Mouse (Mus musculus) ES-E14 (cell line): ENCODE data around the gene Cdh24. TPM values are rescaled to one million over a fixed set of nuclear protein-coding genes. Genes with fewer than 3 reads are reported as not detected.

Experiments
- DNase-seq: peaks from one replicate; pipeline ENCODE4 v3.0.0-alpha.2; 2013; ENCODE audit warnings: low read depth, low spot score
- H3K27ac ChIP-seq: 2 replicates; pipeline ENCODE4 v1.5.1; 2012; ENCODE audit warnings: low read depth, mild to moderate bottlenecking, low read length, moderate library complexity, mixed read lengths; ENCODE audit not compliant: poor library complexity, insufficient read depth, severe bottlenecking
- H3K36me3 ChIP-seq: 2 replicates; pipeline ENCODE4 v1.6.1; 2012; ENCODE audit warnings: mild to moderate bottlenecking, low read length, moderate library complexity, mixed read lengths; ENCODE audit not compliant: control insufficient read depth, poor library complexity, insufficient read depth, severe bottlenecking
- H3K4me1 ChIP-seq, 2 experiments: fragments of 150-350 bp in 1 of 2; sonication (generic) in 1 of 2; 2 replicates each; pipeline ENCODE4 v1.6.1; 2012; ENCODE audit warnings: low read length in 2 of 2, mild to moderate bottlenecking in 1 of 2, mixed read lengths in 1 of 2; ENCODE audit not compliant: control insufficient read depth in 2 of 2, insufficient read depth in 2 of 2, poor library complexity in 1 of 2
- H3K4me3 ChIP-seq, 2 experiments: fragments of 150-350 bp in 1 of 2; sonication (generic) in 1 of 2; 2 replicates each; pipeline ENCODE4 v1.5.1; 2012; ENCODE audit warnings: low read length in 2 of 2, low read depth in 1 of 2, mild to moderate bottlenecking in 1 of 2, mixed read lengths in 1 of 2; ENCODE audit not compliant: insufficient read depth in 1 of 2, poor library complexity in 1 of 2, severe bottlenecking in 1 of 2
- H3K9ac ChIP-seq: 2 replicates; pipeline ENCODE4 v1.6.1; 2012; ENCODE audit warnings: low read depth, mild to moderate bottlenecking, low read length, mixed read lengths; ENCODE audit not compliant: poor library complexity, insufficient read depth, severe bottlenecking
- H3K9me3 ChIP-seq: fragments of 150-350 bp; sonication (generic); 2 replicates; pipeline ENCODE4 v1.6.1; 2012; ENCODE audit warnings: low read depth, mild to moderate bottlenecking, low read length; ENCODE audit not compliant: control insufficient read depth, insufficient read depth
- CHD2 ChIP-seq: IDR thresholded peaks from 2 replicates; pipeline ENCODE4 v1.6.1; 2014; ENCODE audit warnings: mild to moderate bottlenecking, low read depth, low read length, inconsistent platforms
- HCFC1 ChIP-seq: IDR thresholded peaks from 2 replicates; pipeline ENCODE4 v1.6.1; 2012; ENCODE audit warnings: low read length, inconsistent platforms, borderline replicate concordance; ENCODE audit not compliant: insufficient read depth
- MAFK ChIP-seq: IDR thresholded peaks from 2 replicates; pipeline ENCODE4 v1.6.1; 2014; ENCODE audit warnings: mild to moderate bottlenecking, low read depth, low read length, inconsistent platforms; ENCODE audit not compliant: insufficient read depth
- ZC3H11A ChIP-seq: IDR thresholded peaks from 2 replicates; pipeline ENCODE4 v1.6.1; 2012; ENCODE audit warnings: low read depth, mild to moderate bottlenecking, inconsistent platforms, low read length, borderline replicate concordance
- ZNF384 ChIP-seq: IDR thresholded peaks from 2 replicates; pipeline ENCODE4 v1.6.1; 2012; ENCODE audit warnings: low read depth, low read length, inconsistent platforms
- in situ Hi-C, 2 experiments: fragments of 600-800 bp; cut with MboI; formaldehyde crosslinking; loops; one replicate each; pipeline ENCODE4 v1.15.1; 2025; ENCODE audit warnings: low sequenced_read_pairs in 2 of 2, inconsistent platforms in 1 of 2; ENCODE audit not compliant: unreplicated experiment in 2 of 2
- total RNA-seq: library from RNA; depleted of rRNA; stranded (reverse); fragments of 300-350 nt; gene quantifications from 2 replicates; pipeline ENCODE4 v1.2.3, GENCODE M21; 2012

The Cdh24 gene
- total RNA-seq, 1 experiment, result 3.2 TPM

DNA sequence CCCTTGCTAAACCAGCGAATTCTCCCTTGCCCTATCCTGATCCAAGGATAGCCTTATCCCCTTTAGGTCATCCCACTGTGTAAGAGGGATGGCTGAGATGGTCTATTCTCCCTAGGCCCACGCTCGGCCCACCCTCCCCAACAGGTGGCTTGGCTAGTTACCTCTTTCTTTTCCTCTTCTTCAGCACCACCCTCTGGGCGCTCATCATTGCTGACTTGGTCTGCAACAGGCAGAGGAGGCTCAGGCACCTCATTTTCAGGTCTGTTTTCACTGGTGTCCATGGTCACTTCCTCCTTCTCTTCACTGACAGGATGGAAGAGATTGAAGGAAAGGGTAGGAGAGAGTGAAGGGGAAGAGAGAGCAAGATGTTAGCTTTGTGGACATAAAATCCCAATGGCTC, 10.4 kb upstream of the Cdh24 start:
- in situ Hi-C loops, result no loop called here
- peaks cover 44% of the 10 kb centered on the region for H3K36me3 ChIP-seq
- no peak for DNase-seq
- H3K4me1 ChIP-seq, result peaks cover 5 to 12% of the 10 kb centered on the region in 2 experiments; a peak in 3 of 4 replicates
- TF ChIP-seq ZNF384 (no peak), ZC3H11A (no peak), HCFC1 (no peak), CHD2 (no peak), MAFK (no peak)
- no peak overlapping the region for H3K9ac ChIP-seq
- no peak overlapping the region for H3K27ac ChIP-seq
- no peaks in the 10 kb centered on the region for H3K9me3 ChIP-seq
- H3K4me3 ChIP-seq, result no peak overlapping the region

DNA sequence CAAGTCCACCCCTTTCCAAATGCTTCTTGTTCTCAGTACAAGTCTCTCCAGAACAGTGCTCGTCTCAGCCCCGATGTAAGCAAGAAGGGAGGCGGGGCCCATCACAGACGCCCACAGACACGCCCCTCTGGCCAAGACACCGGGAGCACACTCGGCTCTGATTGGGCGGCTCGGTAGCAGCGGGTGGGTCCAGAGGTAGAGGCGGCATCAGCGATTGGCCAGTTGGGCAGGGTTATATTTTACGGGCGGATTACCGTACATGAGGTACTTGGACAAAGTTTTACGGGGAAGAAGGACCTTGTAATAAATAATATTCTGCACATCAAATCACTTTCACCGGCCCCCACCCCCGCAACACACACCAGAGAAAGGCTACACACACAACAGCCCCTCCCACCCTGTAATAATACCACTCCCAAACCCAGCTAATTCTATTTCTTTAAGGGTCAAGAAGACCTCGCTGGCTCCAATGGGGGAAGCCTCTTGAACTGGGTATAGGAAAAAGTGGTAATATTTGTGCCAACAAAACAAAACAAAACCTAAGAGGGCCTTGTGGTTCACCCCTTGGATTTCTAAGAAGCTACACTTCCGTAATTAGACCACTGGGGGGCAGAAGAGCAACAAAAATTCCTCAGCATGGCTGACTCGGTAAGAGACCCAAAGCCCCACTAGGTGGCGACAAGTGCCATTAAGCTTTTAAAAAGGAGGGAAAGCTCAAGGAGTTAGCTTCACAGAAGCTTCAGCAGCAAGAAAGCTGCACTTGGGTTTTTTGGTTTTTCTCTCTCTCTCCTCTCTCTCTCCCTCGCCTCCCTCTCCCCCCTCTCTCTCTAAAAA, 9.7 kb upstream of the Cdh24 start:
- H3K9me3 ChIP-seq, result no peaks in the 10 kb centered on the region
- H3K27ac ChIP-seq, result no peak overlapping the region

DNA sequence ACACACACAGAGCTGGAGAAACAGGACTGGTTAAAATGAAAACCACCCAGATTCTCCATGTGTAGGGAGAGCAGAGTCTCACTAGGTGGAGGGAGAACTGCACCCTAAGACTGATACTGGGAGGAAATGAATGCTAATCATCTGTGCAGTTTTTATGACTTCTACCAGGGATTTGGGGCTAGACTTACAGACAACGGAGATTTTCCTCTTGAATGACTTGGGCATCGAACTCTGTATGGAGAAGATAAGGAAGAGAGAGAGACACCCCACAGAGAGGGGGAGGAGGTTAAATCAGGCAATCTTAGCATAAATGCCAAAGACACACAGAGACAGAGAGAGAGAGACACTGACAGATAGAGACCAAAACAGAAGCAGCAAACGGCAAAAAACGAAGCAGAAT, 6.7 kb upstream of the Cdh24 start:
- H3K4me3 ChIP-seq, result no peak overlapping the region
- H3K4me1 ChIP-seq, result peaks cover 5 to 21% of the 10 kb centered on the region in 2 experiments; a peak in 3 of 4 replicates
- in situ Hi-C loops, result loop anchor here in 1 of 2 experiments (25.0 kb wide), 1 partner anchor 586 kb away; no protein-coding TSS in a partner anchor
- H3K27ac ChIP-seq, result no peak overlapping the region
- peaks cover 73% of the 10 kb centered on the region for H3K36me3 ChIP-seq
- TF ChIP-seq MAFK (no peak), CHD2 (no peak), HCFC1 (no peak), ZC3H11A (no peak), ZNF384 (no peak)
- no peak for DNase-seq
- no peak overlapping the region for H3K9ac ChIP-seq
- H3K9me3 ChIP-seq, result no peaks in the 10 kb centered on the region

More for the DNA sequence above, 9.7 kb upstream of the Cdh24 start:
- no peak overlapping the region for H3K9ac ChIP-seq
- DNase-seq, result peak; percentile 97
- in situ Hi-C loops, result no loop called here
- TF ChIP-seq HCFC1 (no peak), MAFK (0 out of 2 replicates have a peak, but pooled peaks have one; percentile 14), ZC3H11A (0 out of 2 replicates have a peak, but pooled peaks have one; percentile 2)
- H3K4me1 ChIP-seq, result peaks cover 5 to 12% of the 10 kb centered on the region in 2 experiments; a peak in 3 of 4 replicates
- H3K4me3 ChIP-seq, result peak overlapping the region; percentile 18 to 24; a peak in 3 of 4 replicates
- H3K36me3 ChIP-seq, result peaks cover 48% of the 10 kb centered on the region

DNA sequence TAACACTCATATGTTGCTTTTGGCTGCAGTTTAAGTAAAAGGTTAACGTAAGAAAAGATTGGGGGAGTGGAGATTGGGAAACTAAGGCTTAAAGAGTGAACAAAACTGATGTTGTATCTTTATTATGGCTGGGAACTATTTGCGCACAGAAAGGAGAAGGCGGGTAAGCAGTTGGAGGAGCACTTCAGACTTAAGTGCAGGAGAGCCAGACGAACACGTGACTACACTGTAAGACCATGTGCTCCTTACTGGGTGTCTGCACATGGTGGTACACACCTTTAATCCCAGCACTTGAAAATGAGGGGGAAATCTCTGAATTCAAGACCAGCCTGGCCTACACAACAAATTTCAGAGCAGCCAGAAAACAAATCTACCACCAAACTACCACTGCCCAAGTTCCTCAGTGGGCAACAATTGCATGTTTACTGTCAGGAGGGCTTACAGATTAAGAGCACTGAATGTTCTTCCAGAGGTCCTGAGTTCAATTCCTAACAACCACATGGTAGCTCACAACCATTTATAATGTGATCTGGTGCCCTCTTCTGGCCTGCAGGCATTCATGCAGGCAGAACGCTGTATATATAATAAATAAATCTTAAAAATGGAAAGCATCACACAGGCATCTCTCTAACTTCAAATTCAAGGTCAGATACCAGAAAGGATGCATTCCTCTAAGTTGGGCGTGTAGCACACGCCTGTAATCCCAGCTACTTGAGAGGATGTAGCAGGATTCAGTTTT, 5.9 kb upstream of the Cdh24 start:
- Histone ChIP-seq H3K4me1 (peaks cover 2 to 19% of the 10 kb centered on the region in 2 experiments; a peak in 3 of 4 replicates), H3K4me3 (no peak overlapping the region), H3K27ac (no peak overlapping the region), H3K9me3 (no peaks in the 10 kb centered on the region), H3K9ac (no peak overlapping the region), H3K36me3 (peaks cover 80% of the 10 kb centered on the region)
- TF ChIP-seq MAFK (no peak), HCFC1 (no peak), ZNF384 (no peak), CHD2 (no peak), ZC3H11A (no peak)
- in situ Hi-C loops, result loop anchor here in 1 of 2 experiments (25.0 kb wide), 1 partner anchor 585 kb away; no protein-coding TSS in a partner anchor
- DNase-seq, result no peak
